Mouse (Mus musculus): ENCODE measurements around the gene Vps53.
"Not testable (repeated sequence)": the region's sequence is repeated elsewhere in the genome, so short reads cannot be mapped to it uniquely, and the experiment has no call there.

The Vps53 gene

DNA sequence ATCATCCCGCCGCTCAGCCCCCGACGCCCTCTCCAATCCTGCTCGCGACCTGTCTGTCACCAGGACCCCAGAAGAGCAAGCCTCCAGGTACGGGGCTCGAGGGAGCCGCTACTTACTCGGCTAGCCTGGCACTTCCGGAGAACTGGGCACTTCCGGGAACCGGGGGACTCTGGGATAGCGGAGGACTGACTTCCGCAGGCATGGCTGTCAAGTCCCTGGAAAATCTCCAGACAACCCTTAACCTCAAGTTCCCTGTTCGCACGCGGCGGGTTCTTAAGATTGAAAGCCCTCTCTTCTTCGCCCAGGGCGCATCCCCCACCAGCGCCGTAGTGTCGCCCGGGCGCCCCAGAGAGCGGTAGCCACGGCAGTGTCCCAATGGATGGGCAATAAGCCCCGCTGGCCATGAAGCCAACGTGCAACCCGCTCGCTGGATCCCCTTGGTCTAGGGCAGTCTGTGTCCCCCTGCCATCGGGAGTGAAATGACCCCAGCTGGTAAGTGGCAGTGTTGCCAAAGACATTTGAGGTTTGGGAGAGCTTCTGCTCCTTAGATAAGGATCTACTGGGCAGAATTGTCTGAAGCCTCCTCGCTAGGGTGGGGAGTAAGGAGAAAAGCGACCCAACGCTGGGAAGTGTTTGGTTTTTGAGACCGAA is at the start of gene Vps53, which contains the start of gene Fam57a:
Gene Vps53 (minus strand): TSS at position 153 of the 651 bp plus-strand sequence.
Gene Fam57a (plus strand): TSS at position 177 of the 651 bp plus-strand sequence.
- peak; percentile 77 for DNase-seq (ENCODE audit: low spot score)

DNA sequence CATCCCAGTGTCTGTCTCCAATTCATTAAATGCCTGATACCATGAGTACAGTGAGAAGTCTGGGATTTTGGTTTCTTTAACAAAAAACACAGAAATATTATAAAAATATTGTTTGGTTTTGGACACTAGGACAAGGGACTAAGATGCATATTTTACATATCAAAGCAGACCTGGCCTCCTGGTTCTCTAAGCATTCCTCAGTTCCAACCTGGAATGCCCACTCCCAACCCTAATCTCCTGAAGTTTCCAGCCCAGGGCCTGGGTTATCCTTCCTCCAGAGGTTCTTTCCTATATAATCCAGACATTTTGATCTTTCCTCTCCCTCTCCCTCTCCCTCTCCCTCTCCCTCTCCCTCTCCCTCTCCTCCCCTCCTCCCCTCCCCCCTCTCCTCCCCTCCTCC is 45.6 kb upstream of the Vps53 start:
- no peak for DNase-seq (ENCODE audit: low spot score)

DNA sequence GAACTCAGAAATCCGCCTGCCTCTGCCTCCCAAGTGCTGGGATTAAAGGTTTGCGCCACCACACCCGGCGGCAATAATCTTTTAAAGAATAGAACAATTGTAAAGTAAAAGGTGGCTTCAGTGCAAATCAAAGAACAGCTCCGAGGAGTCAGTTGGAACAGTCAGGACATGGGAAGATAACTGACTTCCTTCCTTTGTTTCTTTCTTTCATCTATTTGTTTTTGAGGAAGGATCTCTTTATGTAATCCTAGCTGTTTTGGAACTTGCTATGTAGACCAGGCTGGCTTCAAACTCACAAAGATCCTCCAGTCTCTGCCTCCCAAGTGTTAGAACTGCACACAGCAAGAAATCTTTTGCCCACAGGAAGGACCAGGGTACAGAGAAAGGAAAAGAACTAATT is 45.2 kb upstream of the Vps53 start:
- no peak for DNase-seq (ENCODE audit: low spot score)

DNA sequence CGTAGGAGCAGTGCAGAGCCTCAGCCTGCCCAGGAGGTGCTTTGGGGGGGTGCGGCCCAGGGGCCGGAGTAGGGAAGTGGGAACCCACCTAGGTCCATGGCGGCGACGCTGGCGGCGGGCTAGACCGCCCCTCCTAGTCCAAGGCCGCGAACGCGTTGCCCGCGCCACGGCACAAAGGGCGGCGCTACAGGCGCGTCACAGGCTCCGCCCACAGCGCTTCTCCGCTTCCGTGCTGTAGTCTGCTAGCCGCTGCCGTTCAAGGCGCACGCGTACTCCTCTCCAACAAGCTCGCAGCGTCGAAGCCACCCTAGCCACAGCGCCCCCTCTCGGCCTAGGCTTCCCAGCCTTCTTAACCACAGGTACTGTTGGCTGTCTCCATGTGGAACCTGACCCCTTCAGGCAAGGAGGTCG is 37.9 kb upstream of the Vps53 start, which contains the start of the genes Dbil5 and Gemin4:
Gene Dbil5 (plus strand): TSS at position 219 of the 411 bp plus-strand sequence.
Gene Gemin4 (minus strand): TSS at position 275 of the 411 bp plus-strand sequence.
- peak; percentile 96 for DNase-seq (ENCODE audit: low spot score)

DNA sequence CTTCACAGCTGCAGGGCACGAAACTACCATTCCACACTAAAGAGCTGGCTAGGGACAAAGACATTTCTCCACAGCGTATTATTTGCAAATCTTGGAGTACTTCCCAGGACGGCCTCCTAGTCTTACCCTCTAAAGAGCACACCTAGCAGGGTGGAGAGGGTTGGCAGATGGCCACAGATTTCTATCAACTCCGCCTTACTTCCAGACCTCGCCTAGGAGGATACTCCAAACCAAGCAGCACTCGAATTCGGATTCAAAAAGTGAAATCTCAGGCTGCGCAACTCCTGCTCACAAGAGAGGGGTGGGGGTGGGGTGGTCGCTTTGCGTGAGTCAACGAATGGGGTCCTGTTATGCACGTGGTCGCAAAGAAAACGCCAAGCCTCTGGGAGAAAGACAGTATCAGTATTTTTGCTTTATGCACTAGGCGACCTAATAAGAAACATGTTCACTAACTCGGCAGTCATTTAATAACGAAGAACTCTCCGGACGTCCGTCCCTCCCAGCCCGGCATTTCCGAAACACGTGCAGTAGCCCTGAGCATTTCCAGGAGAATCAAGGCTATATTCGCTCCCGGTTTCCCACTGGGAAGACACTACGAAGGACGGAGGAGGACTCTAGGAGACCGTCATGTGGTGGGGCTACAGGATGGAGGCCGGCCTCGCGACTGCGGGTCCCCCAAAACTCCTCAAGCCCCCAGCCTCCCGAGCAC is 37.4 kb upstream of the Vps53 start:
- no peak for DNase-seq (ENCODE audit: low spot score)

DNA sequence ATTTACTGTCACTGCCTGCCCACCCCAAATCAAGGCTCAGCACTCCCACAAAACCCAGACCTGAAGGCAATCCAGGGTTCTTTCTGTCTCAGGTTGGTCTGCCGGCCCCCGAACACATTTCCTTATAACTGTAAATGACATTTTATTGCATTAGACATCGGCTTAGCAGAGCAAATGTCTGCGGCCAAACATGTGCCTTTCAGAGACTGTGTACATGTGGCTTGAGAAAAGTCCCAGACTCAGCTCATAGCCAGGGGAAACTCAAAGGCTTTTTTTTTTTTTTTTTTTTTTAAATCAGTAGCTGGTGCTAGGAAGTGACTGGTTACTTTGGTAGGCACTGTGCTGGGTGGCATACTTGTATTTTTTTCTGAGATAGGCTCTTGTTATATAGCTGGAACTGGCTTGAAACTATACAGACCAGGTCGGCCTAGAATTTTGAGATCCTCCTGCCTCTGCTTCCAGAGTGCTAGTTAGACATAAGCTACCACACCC is 36.6 kb upstream of the Vps53 start:
- DNase-seq (ENCODE audit: low spot score) = no peak

DNA sequence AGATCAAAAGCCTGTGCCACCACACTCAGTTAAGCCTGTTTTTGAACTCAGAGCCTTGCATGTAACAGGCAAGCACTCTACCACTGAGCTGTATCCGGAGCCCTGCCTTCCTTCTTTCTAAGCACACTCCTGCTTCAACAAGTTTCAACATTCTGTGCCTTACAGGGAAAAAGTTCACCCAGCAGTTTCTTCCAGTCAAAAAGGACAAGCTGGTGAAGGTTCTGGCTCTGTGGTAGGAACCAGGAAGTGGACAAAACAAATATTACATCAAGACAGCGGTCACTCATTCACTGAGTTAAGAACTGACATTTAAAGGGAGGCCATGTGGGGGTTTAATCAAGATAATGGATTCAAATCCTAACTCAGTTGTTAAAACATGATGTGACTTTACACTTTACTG is 35.6 kb upstream of the Vps53 start:
- no peak for DNase-seq (ENCODE audit: low spot score)

DNA sequence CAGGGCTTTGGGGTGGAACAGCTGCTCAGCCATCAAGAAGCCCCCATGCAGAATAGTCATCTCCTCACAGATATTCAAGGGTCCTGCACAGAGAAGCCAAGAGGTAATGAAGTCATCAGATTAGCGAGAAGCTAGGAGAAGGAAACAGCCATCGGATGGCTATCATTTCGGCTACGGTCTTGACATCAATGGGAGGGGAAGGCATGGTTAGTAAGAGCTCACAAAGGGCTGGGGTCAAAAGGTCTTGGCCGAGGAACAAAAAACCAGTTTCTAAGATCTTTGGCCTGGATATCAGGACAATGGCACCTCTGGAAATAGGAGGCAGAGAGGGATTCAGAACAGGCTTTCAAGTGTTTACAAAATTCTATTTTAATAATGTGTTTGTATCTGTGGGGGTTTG is 34.4 kb upstream of the Vps53 start:
- no peak for DNase-seq (ENCODE audit: low spot score)

DNA sequence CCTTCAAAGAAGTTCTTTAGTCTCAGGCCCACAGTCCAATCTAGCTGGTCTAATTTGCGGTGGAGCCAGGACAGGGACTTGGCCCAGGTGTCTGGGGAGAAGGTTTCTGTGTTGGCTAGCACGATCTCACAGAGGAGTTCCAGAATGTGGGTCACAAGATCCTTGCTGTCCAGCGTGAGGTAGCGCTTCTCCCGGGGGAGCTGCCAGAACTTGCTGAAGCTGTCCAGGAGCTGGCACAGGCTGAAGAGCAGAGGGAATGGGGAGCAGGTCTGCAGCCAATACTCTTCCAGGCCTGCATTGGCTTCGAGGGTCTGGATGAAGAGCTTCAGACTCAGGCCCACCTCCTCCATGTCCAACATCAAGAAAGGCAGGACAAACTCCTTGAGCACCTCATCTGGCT is 32.1 kb upstream of the Vps53 start:
- DNase-seq (ENCODE audit: low spot score) = not testable (repeated sequence)

DNA sequence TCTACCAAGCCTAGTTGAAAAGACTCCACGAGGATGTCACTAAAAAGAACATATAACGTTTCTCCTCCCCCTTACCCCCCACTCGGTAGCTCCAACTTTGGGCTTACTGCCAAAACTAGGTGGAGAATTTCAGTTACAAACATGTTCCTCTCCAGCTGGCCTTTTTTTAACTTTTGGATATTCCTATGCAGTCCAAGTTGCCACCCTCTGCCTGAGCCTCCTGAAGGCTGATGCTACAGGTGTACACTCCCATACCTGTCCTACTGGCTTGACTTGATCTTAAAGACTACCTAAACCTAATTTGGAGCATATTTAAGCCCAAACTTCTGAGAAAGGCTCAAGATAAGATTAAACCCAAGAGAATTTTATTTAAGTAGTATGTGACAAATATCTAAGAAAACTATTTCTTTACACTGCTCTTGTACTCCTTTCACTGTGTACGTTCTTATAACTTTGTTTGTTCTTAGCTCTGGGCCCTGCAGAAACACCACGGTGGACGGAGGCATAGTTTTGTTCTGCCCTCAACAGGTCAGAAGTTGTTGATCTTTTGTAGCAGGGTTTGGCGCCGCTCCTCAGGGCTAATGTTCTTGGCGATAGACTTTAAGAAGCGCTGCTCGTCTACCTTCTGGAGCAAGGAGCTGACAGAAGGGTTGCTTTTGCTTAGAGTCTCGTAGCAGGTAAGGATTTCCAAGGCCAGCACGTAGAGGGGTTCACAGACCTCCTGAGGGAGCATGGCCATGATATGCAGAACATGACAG is 31.0 kb upstream of the Vps53 start:
- DNase-seq (ENCODE audit: low spot score) = no peak

DNA sequence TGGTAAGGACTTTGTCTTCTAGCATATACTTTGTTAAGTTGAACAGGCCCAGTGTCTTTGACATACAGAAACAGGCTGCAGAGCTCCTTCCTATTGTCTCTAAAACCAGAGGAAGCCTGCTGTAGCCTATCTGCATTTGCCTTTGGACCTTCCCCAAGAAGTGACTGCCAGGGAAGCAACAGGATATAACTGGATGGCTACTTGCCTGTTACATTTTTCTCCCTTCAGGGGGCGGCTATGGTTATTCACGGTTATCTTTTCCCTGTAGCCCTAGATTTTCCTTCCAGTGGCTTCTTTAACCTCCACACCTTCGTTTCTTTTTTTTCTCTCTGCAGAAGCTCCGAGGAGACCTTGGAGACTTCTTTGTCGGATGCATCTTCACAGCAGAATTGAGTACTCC is 27.3 kb upstream of the Vps53 start:
- no peak for DNase-seq (ENCODE audit: low spot score)

DNA sequence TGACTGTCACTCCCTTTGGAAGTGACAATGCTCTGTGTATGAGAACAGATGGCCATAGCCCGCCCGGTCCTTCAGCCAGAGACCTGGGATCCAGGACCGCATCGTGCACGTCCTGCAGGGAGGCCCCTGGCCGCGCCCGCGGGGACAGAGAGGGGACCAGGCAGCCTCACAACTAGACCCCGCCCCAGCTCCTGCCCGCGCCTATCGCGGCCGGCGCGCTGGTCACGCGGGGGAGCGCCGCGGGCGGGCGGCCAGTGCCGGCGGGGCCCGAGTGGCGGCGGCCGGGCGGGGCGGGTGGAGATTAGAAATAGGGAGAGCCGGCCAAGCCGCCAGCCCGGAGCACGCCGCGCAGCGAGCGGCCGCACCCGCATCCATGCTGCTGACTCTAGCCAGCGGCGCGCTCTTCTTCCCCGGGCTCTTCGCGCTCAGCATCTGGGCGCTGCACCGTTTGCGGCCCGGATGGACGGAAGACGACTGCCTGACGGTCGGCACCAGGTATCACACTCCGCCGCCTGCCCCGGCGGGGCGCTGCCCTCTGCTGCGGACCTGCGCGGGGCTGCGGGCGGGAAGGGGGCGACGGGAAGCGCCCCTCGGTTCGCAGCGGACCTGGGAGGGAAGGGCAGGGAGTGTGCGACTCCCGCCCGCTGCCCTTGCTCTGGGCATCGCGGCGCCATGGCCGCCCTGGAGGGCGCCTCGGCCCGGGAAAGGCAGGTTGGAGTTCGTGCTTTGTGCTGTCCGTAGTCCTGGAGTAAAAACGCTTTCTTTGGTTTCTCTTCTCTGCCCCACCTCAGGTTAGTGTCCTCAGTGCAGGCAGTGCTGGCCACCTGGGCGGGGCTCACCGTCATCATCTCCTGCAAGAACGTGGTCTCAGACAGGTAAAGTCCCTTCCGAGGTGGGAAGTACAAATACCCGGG is 22.6 kb upstream of the Vps53 start:
- DNase-seq (ENCODE audit: low spot score) = peak; percentile 77

DNA sequence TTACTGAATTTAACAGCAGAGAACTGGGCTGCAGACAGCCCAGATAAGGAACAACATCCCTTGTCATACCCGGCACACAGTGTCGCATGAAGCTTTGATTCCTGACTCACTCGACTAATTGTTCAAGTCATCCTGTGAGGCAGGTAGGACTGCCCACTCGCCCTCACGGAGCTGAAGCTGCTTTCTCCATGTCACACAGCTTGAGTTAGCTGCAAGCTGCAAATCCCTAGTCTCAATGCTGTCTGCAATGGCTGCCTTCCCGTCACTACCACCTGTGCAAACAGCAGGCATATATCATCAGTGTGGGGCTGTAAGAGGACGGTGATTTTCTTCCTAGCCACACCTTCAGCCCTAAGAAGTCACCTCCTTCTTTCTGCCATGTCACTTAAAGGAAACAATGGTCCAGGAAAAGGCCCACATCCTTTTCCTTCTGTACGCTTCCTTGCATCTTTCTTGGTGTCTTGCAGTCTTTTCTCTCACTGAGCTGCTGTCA is 17.6 kb upstream of the Vps53 start:
- no peak for DNase-seq (ENCODE audit: low spot score)

DNA sequence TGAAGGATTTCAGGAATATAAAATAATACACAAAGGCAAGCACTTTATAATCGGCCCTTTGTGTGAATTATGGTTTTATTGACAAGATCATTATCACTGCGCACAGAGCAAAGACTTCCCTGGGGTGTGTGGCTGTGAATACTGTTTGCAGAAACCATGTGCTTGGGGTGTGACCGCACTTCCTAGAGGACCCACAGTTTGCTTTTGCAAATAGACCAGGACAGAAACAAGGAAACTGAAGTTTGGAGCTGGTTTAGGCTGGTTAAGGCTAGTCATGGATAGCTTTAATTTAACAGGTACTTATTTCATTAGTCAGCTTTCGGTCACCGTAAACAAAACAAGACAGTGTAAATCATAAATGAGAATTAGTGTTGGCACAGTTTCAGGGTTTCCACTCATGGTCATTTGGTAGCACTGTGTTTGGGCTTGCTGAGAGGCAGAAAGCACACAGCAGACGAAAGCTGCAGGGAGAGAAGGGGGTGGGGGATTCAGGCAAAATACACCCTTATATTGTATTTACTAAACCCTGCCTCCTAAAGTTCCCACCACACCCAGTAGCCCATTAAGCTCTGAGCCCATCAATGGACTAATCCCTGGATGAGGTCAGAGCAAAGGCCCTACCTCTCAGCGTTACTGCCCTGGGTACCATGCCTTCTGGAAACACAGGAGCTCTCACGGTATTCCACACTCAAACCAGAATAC is 17.0 kb upstream of the Vps53 start:
- DNase-seq (ENCODE audit: low spot score) = no peak

DNA sequence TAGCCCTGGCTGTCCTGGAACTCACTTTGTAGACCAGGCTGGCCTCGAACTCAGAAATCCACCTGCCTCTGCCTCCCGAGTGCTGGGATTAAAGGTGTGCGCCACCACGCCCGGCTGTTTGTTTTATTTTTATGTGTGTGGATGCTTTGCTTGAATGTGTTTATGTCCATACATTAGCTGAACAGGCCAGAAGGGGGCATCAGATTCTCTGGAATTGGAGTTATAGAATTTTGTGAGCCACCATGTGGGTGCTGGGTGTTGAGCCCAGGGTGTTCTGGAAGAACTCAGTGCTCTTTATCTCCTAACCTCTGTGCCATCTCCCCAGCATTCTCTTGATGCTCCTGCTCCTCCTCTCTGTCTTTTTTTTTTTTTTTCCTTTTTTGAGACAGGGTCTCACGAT is 7.5 kb upstream of the Vps53 start:
- no peak for DNase-seq (ENCODE audit: low spot score)

DNA sequence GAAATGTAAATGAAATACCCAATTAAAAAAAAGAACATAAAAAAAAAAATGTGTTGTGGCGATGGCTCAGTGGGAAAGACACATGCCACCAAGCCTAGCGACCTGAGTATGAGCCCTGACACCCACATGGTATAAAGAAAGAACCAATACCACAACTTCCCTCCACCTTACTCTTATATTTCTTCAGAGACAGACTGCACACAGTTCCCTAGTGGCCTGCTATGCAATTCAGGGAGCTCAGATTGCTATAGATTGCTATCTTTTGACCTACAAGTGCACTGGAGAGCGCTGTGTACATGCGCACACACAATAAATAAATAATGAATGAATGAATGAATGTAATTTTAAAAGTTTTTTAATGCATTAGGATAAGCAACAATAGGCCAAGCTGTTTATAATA is 4.3 kb upstream of the Vps53 start:
- DNase-seq (ENCODE audit: low spot score) = no peak

DNA sequence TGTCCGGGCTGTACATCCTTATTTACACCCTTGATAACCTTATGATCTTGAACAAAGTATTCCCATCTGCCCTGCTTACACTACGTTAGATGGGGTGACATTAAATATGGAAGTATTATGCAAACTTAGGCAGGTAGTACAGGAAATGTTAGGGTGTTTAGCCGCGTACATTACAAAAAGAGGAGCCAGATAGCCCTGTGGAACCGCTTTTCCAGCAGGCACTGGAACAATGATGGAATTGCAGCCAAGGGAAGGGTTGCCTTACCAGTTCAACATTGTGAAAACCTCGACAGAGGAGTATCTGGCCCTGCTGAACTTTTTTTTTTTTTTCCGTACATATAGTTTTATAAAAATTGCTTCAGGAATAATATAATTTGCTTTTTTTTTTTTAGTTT is 696 bp upstream of the Vps53 start:
- DNase-seq (ENCODE audit: low spot score) = no peak

DNA sequence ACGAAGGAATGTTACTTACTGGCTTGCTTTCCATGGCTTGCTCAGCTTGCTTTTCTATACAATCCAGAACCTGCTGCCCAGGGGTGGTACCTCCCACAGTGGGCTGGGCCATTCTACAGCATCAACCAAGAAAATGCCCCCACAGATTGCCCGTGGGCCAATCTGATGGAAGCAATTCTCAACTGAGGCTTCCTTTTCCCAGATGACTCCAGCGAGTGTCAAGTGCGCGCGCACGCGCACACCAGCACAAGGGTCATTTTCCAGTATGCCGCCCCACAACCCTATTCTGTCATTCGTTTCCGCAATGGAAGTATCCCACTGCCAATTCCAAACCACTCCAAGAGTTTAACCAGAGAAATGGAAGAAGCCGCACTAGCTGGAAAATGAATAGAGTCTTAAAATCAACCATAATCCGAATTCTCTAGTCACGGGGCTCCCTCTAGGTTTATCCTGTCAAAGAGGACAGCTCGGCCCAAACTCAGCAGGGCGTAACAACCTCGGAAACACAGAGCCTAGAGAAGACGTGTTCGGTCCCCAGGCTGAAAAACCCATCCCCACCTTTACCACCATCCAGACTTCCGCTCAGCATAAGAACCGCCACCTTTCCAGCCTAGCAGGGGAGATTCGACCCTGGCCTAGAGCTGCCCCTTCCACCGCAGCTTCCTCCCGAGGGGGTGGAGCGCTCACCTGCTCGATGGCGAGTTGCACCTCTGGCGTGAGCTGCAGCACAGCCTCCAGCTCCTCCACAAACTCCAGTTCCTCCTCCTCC is 537 bp downstream of the Vps53 start:
- DNase-seq (ENCODE audit: low spot score) = no peak

DNA sequence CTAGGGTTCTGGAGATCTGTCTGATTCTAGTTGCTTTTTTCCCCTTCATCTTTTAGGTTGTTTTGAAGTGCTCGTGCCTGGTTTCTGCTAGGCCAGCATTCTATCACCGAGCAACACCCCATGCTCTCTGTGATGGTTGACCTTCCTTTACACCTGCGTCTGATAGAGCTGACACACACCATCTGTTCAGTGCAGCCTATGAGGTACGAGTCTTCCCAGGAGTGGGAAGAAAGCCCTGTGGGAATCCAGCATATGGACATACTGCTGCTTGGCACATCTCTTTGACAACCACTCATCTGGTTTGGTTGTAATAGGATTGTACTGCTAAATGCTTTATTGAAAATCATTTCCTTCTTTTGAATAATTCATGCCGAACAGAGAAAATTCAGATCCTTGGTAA is 9.2 kb downstream of the Vps53 start:
- no peak for DNase-seq (ENCODE audit: low spot score)

DNA sequence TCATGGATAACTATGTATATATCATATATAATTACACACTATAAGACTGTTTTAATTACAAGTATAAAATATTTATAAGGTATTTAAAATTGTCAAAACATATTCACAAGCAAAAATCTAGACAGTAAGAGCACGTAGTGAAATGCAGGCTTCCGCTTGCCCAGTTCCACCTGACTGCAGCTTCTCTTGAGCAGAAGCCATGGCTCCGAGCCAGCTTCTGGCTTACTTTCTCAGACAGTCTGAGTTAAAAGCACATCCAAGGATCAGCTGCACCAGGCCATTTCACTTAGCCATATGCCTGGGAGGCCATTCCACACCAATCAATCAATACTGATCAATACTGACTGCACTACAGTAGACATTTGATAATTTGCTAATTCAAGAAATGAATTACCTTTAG is 10.5 kb downstream of the Vps53 start:
- no peak for DNase-seq (ENCODE audit: low spot score)
